Mouse (Mus musculus) midbrain, embryonic 13.5 days (tissue): Measurements from ENCODE around the gene Aldh1l1. TPM values are rescaled to one million over a fixed set of nuclear protein-coding genes. Genes with fewer than 3 reads are reported as not detected.

Experiments used
- ATAC-seq: fragments of 200-750 bp; cut with Nextera tagmentation; 2 replicates; pipeline ENCODE4 v1.8.0; 2017; ENCODE audit warnings: mild to moderate bottlenecking, moderate TSS enrichment, moderate library complexity
- H3K27ac ChIP-seq: fragments of 300-500 bp; sonication (generic); 2 replicates; pipeline ENCODE4 v1.5.1; 2015; ENCODE audit warnings: inconsistent platforms, mild to moderate bottlenecking, moderate library complexity
- H3K27me3 ChIP-seq: fragments of 300-500 bp; sonication (generic); 2 replicates; pipeline ENCODE4 v1.6.1; 2015; ENCODE audit warnings: mild to moderate bottlenecking, inconsistent platforms
- H3K36me3 ChIP-seq: fragments of 300-500 bp; sonication (generic); 2 replicates; pipeline ENCODE4 v1.6.1; 2015; ENCODE audit warnings: mild to moderate bottlenecking, inconsistent platforms
- H3K4me1 ChIP-seq: fragments of 300-500 bp; sonication (generic); replicated peaks from 2 replicates; pipeline ENCODE4 v1.6.1; 2015; ENCODE audit warnings: inconsistent platforms
- H3K4me2 ChIP-seq: fragments of 300-500 bp; sonication (generic); replicated peaks from 2 replicates; pipeline ENCODE4 v1.6.1; 2015; ENCODE audit warnings: moderate library complexity, mild to moderate bottlenecking, inconsistent platforms
- H3K4me3 ChIP-seq: fragments of 300-500 bp; sonication (generic); replicated peaks from 2 replicates; pipeline ENCODE4 v1.5.1; 2015; ENCODE audit warnings: mild to moderate bottlenecking, inconsistent platforms
- H3K9ac ChIP-seq: fragments of 300-500 bp; sonication (generic); replicated peaks from 2 replicates; pipeline ENCODE4 v1.6.1; 2015; ENCODE audit warnings: mild to moderate bottlenecking, inconsistent platforms
- H3K9me3 ChIP-seq: fragments of 300-500 bp; sonication (generic); 2 replicates; pipeline ENCODE4 v1.6.1; 2016; ENCODE audit warnings: mild to moderate bottlenecking, inconsistent platforms
- WGBS: fragments of 180-500 bp; shearing (Covaris S2); methylation state at CpG from one replicate; pipeline ENCODE4 v1.1.7; 2015; 5-methylcytosine and 5-hydroxymethylcytosine counted together
- polyA plus RNA-seq: library from polyadenylated mRNA; unstranded; fragments of >200 nt; fragmentation: Nextera tagmentation; extraction: Ambion mirVana; gene quantifications from 2 replicates; pipeline ENCODE4 v1.2.1, GENCODE M21; 2015

The Aldh1l1 gene
- polyA plus RNA-seq, 1 experiment from 2014 or later, result 30.8 TPM

DNA sequence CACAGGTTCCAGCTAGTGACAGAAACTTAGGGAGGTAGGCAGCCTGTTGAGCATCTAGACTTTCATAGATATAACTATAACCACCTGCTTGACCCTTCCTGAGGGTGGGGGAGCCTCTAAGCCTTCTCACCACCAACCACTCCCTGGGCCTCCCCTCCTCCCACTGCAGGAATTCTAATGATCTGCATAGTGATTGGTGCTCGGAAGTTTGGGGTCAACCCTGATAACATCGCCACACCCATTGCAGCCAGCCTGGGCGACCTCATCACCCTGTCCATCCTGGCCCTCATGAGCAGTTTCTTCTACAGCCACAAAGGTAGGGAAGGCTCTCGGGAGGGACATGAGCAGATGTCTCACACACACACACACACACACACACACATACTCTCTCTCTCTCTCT lies 148.9 kb downstream of the Aldh1l1 start:
- H3K9ac ChIP-seq, result no peak overlapping the region
- no peak overlapping the region for H3K27ac ChIP-seq
- H3K4me1 ChIP-seq, result 0 out of 2 replicates have a peak, but pooled peaks cover 3% of the 10 kb centered on the region
- H3K4me3 ChIP-seq, result no peak overlapping the region
- H3K27me3 ChIP-seq, result no peaks in the 10 kb centered on the region
- no peaks in the 10 kb centered on the region for H3K36me3 ChIP-seq
- no peak for ATAC-seq
- 51% methylated on average over 4 of the region's 4 CpGs for WGBS
- H3K4me2 ChIP-seq, result no peak overlapping the region
- H3K9me3 ChIP-seq, result no peaks in the 10 kb centered on the region

- Histone ChIP-seq H3K9me3 (no peaks in the 10 kb centered on the region), H3K27ac (no peak overlapping the region), H3K4me2 (no peak overlapping the region), H3K36me3 (no peaks in the 10 kb centered on the region), H3K27me3 (no peaks in the 10 kb centered on the region), H3K4me1 (0 out of 2 replicates have a peak, but pooled peaks cover 3% of the 10 kb centered on the region), H3K9ac (no peak overlapping the region), H3K4me3 (no peak overlapping the region)
- 66% methylated on average over 3 of the region's 3 CpGs for WGBS
- ATAC-seq, result no peak
Observed at GRCm38 (mm10) chr6:90635611-90636010, 149.4 kb downstream of the Aldh1l1 start.

DNA sequence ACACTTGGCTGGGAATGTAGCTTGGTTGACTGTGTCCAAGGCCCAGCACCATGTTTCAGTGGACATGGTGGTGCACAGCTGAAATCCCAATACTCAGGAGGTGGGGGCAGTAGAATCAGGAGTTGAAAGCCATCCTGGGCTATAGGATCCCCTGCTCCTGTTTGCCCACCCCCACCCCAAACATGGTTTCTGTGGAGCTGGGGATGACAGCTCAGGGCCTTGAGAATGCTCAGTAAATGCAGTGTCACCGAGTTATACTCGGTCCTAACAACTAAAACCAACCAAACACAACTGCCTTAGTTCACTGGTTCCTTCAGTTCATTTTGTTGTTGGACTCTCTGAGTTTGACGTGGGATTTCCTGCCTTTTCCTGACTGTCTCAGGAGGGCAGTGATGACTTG lies 156.8 kb downstream of the Aldh1l1 start:
- H3K36me3 ChIP-seq, result no peaks in the 10 kb centered on the region
- H3K9ac ChIP-seq, result no peak overlapping the region
- no peaks in the 10 kb centered on the region for H3K27me3 ChIP-seq
- no peaks in the 10 kb centered on the region for H3K9me3 ChIP-seq
- WGBS, result 88% methylated on average over 3 of the region's 3 CpGs
- H3K4me1 ChIP-seq, result peaks cover 10% of the 10 kb centered on the region
- no peak for ATAC-seq
- no peak overlapping the region for H3K27ac ChIP-seq
- no peak overlapping the region for H3K4me2 ChIP-seq
- H3K4me3 ChIP-seq, result no peak overlapping the region

DNA sequence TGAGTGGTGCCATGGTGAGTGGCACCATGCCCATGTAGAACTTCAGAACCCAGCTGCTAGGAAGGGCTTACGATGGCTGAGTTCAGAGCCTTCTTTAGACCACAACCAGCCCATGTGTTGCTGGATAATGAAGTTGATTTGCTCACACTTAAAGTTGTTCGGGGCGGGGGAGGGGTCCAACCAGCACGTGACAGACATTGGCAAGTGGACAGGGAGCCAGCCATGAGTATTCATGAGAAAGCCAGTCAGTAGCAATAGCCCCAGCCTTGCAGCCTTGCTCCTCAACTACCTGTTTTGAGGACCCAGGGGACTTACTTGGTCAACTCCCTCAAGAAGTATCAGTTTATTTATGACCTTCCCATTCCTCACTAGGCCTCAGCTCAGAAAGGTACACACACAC lies 158.7 kb downstream of the Aldh1l1 start:
- H3K36me3 ChIP-seq, result no peaks in the 10 kb centered on the region
- 70% methylated on average over 4 of the region's 4 CpGs for WGBS

DNA sequence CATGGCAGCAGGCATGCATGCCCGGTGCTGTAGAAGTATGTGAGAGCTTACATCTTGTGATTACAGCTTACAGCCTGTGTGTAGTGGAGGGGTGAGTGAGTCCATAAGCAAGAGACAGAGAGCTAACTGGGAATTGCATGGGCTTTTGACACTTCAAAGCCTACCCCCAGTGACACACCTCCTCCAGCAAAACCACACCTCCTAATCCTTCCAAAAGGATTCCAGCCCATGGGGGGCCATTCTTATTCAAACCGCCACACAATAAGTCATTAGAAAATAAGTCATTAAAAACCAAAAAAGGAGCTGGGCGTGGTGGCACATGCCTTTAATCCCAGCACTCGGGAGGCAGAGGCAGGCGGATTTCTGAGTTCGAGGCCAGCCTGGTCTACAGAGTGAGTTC lies 162.2 kb downstream of the Aldh1l1 start:
- Histone ChIP-seq H3K4me3 (no peak overlapping the region), H3K9ac (no peak overlapping the region), H3K4me1 (peaks cover 10% of the 10 kb centered on the region), H3K9me3 (no peaks in the 10 kb centered on the region), H3K27me3 (no peaks in the 10 kb centered on the region), H3K27ac (no peak overlapping the region), H3K4me2 (no peak overlapping the region), H3K36me3 (no peaks in the 10 kb centered on the region)
- no peak for ATAC-seq
- 90% methylated on average over 6 of the region's 6 CpGs for WGBS

More for the DNA sequence above, 158.7 kb downstream of the Aldh1l1 start:
- no peak for ATAC-seq
- H3K9ac ChIP-seq, result no peak overlapping the region
- no peak overlapping the region for H3K4me3 ChIP-seq
- H3K9me3 ChIP-seq, result no peaks in the 10 kb centered on the region
- H3K4me1 ChIP-seq, result peaks cover 10% of the 10 kb centered on the region
- H3K4me2 ChIP-seq, result no peak overlapping the region
- H3K27me3 ChIP-seq, result no peaks in the 10 kb centered on the region
- H3K27ac ChIP-seq, result no peak overlapping the region

- H3K9ac ChIP-seq, result no peak overlapping the region
- ATAC-seq, result no peak
- H3K4me3 ChIP-seq, result no peak overlapping the region
- no peaks in the 10 kb centered on the region for H3K36me3 ChIP-seq
- H3K4me2 ChIP-seq, result no peak overlapping the region
- no peaks in the 10 kb centered on the region for H3K9me3 ChIP-seq
- WGBS, result 77% methylated on average over 4 of the region's 4 CpGs
- H3K4me1 ChIP-seq, result peaks cover 10% of the 10 kb centered on the region
- no peaks in the 10 kb centered on the region for H3K27me3 ChIP-seq
- H3K27ac ChIP-seq, result no peak overlapping the region
Observed at GRCm38 (mm10) chr6:90649279-90649678, 163.1 kb downstream of the Aldh1l1 start.

Other genes with a start within 250 kb of the Aldh1l1 start
- not detected in 2 replicates for gene Vmn1r54, start 240.1 kb upstream of the Aldh1l1 start, polyA plus RNA-seq
- not detected in 2 replicates for gene BC048671, start 185.2 kb upstream of the Aldh1l1 start, polyA plus RNA-seq
- gene Chst13, start 161.2 kb upstream of the Aldh1l1 start, polyA plus RNA-seq, result not detected in 2 replicates
- gene Uroc1, start 153.1 kb upstream of the Aldh1l1 start, polyA plus RNA-seq, result not detected in 2 replicates
- 11.0 TPM in 2 replicates for gene Zxdc, start 116.9 kb upstream of the Aldh1l1 start, polyA plus RNA-seq
- 6.7 and 8.4 TPM in 2 replicates for gene Cfap100, start 57.6 kb upstream of the Aldh1l1 start, polyA plus RNA-seq
- gene Klf15, start 23.9 kb upstream of the Aldh1l1 start, polyA plus RNA-seq, result 8.7 and 9.0 TPM in 2 replicates
- 3.3 and 3.6 TPM in 2 replicates for gene Slc41a3, start 118.3 kb downstream of the Aldh1l1 start, polyA plus RNA-seq